ENCODE assay signal across 8 mouse cellular contexts in genomic region chr8:123105553-123106326, GRCm38 (mm10). TPM values are rescaled to one million over a fixed set of nuclear protein-coding genes. Genes with fewer than 3 reads are reported as not detected.
A peak's percentile ranks its signal among the peaks of the same experiment; 100 is the strongest.
DNase-seq lines count a peak whose midpoint lies in the region; ATAC-seq and TF ChIP-seq lines count a peak whose summit lies in the region.

No protein-coding gene starts in this region.

- no peak overlapping the region for H3K27ac ChIP-seq in kidney, embryonic 14.5 days (ENCODE audit: low read depth, low read length)
- no peak overlapping the region for H3K27ac ChIP-seq in kidney, embryonic 16.5 days (ENCODE audit: low read length)
- no peak overlapping the region for H3K27ac ChIP-seq in CH12.LX (ENCODE audit: insufficient read depth, low read depth)
- no peak overlapping the region for H3K27ac ChIP-seq in bone marrow macrophage, adult 2 months (ENCODE audit: insufficient read depth, low read depth, low read length)
- H3K27ac ChIP-seq in liver, postnatal 0 days (ENCODE audit: low read depth), result no peak overlapping the region

- H3K27me3 ChIP-seq in kidney, embryonic 14.5 days (ENCODE audit: control insufficient read depth, insufficient read depth, low read length), result no peaks in the 10 kb centered on the region
- no peaks in the 10 kb centered on the region for H3K27me3 ChIP-seq in kidney, embryonic 16.5 days (ENCODE audit: insufficient read depth, low read length)
- peaks cover 6% of the 10 kb centered on the region for H3K27me3 ChIP-seq in CH12.LX (replicated peaks)
- H3K27me3 ChIP-seq in liver, postnatal 0 days (ENCODE audit: insufficient read depth, low read length), result no peaks in the 10 kb centered on the region

- no peaks in the 10 kb centered on the region for H3K9me3 ChIP-seq in kidney, embryonic 14.5 days (ENCODE audit: control insufficient read depth, low read length)
- no peaks in the 10 kb centered on the region for H3K9me3 ChIP-seq in kidney, embryonic 16.5 days (ENCODE audit: low read length)
- H3K9me3 ChIP-seq in CH12.LX (replicated peaks; ENCODE audit: low read length), result no peaks in the 10 kb centered on the region
- H3K9me3 ChIP-seq in liver, postnatal 0 days (ENCODE audit: low read length), result no peaks in the 10 kb centered on the region

- peak; percentile 74 for TF ChIP-seq POLR2A in CH12.LX (IDR thresholded peaks at IDR 0.05; ENCODE audit: low read depth, low read length)
- TF ChIP-seq POLR2A in bone marrow macrophage, adult 2 months (IDR thresholded peaks at IDR 0.05; ENCODE audit: borderline replicate concordance, low read depth, low read length), result no peak

- peaks cover 12% of the 10 kb centered on the region for H3K4me1 ChIP-seq in kidney, embryonic 14.5 days (ENCODE audit: control insufficient read depth, insufficient read depth, low read length)
- H3K4me1 ChIP-seq in kidney, embryonic 16.5 days (ENCODE audit: insufficient read depth, low read length), result peaks cover 17% of the 10 kb centered on the region
- peaks cover 3 to 15% of the 10 kb centered on the region in 2 experiments for H3K4me1 ChIP-seq in CH12.LX (ENCODE audit: control insufficient read depth in 1 of 2, insufficient read depth in 2 of 2)
- H3K4me1 ChIP-seq in bone marrow macrophage, adult 2 months (ENCODE audit: control insufficient read depth, insufficient read depth, low read length), result peaks cover 5% of the 10 kb centered on the region
- H3K4me1 ChIP-seq in liver, postnatal 0 days (ENCODE audit: insufficient read depth), result peaks cover 12% of the 10 kb centered on the region

- no peak overlapping the region for H3K9ac ChIP-seq in kidney, embryonic 14.5 days (ENCODE audit: low read depth, low read length)
- H3K9ac ChIP-seq in kidney, embryonic 16.5 days (replicated peaks; ENCODE audit: low read length), result no peak overlapping the region
- no peak overlapping the region for H3K9ac ChIP-seq in CH12.LX (ENCODE audit: insufficient read depth, low read depth)
- no peak overlapping the region for H3K9ac ChIP-seq in liver, postnatal 0 days (replicated peaks)

- no peak overlapping the region for H3K4me3 ChIP-seq in kidney, embryonic 14.5 days (ENCODE audit: low read length)
- H3K4me3 ChIP-seq in kidney, embryonic 16.5 days (ENCODE audit: low read length), result no peak overlapping the region
- no peak overlapping the region for H3K4me3 ChIP-seq in CH12.LX (replicated peaks in 1 of 3; ENCODE audit: low read depth in 2 of 3, low read length in 2 of 3, poor library complexity in 1 of 3)
- no peak overlapping the region for H3K4me3 ChIP-seq in bone marrow macrophage, adult 2 months (ENCODE audit: insufficient read depth, low read length)
- no peak overlapping the region for H3K4me3 ChIP-seq in liver, postnatal 0 days (ENCODE audit: low read depth, low read length)

- no peak for TF ChIP-seq EP300 in CH12.LX (IDR thresholded peaks at IDR 0.05; ENCODE audit: low read length)
- no peak for TF ChIP-seq EP300 in liver, postnatal 0 days (IDR thresholded peaks at IDR 0.05; ENCODE audit: low read depth)

- peak in 1 of 2 experiments; percentile 63; a peak in 2 of 4 replicates for TF ChIP-seq CTCF in CH12.LX (conservative IDR thresholded peaks at IDR 0.05 in 1 of 2, IDR thresholded peaks at IDR 0.05 in 1 of 2; ENCODE audit: low read depth in 2 of 2, low read length in 2 of 2)
- TF ChIP-seq CTCF in bone marrow macrophage, adult 2 months (IDR thresholded peaks at IDR 0.05; ENCODE audit: low read depth, low read length), result peak; percentile 53
- peak; percentile 66 for TF ChIP-seq CTCF in liver, postnatal 0 days (IDR thresholded peaks at IDR 0.05; ENCODE audit: low read depth)

- no peak for TF ChIP-seq RAD21 in CH12.LX (IDR thresholded peaks at IDR 0.05; ENCODE audit: low read depth, low read length)

- peak; percentile 76 for DNase-seq in CH12.LX (ENCODE audit: extremely low read depth)
- no peak for DNase-seq in liver, postnatal 0 days
- DNase-seq in adrenal gland, postnatal 4 days (ENCODE audit: low spot score in 2 of 2), result no peak
- no peak for DNase-seq in layer of hippocampus, postnatal 10 days (ENCODE audit: low spot score in 2 of 2)
- no peak for DNase-seq in gastrocnemius, postnatal 10 days

- dilution Hi-C loops in CH12.LX (cut with MboI; ENCODE audit: extremely low pct_ligation_motif_present, extremely low pct_unique_long_range_greater_than_20kb, low sequenced_read_pairs), result no loop called here

- H3K36me3 ChIP-seq in kidney, embryonic 14.5 days (ENCODE audit: control insufficient read depth, insufficient read depth, low read length), result peaks cover 26% of the 10 kb centered on the region
- H3K36me3 ChIP-seq in kidney, embryonic 16.5 days (ENCODE audit: insufficient read depth, low read length), result peaks cover 28% of the 10 kb centered on the region
- peaks cover 27 to 32% of the 10 kb centered on the region in 2 experiments for H3K36me3 ChIP-seq in CH12.LX (replicated peaks in 1 of 2; ENCODE audit: control insufficient read depth in 1 of 2, insufficient read depth in 1 of 2, low read length in 1 of 2)
- peaks cover 23% of the 10 kb centered on the region for H3K36me3 ChIP-seq in liver, postnatal 0 days (replicated peaks; ENCODE audit: insufficient read depth, low read length)

- peaks cover 22% of the 10 kb centered on the region for H3K79me2 ChIP-seq in CH12.LX (replicated peaks; ENCODE audit: control insufficient read depth, extremely low read depth, insufficient read depth, poor library complexity, severe bottlenecking)

- in situ Hi-C loops in CH12.LX (cut with MboI; ENCODE audit: low pct_ligation_motif_present, low pct_unique_long_range_greater_than_20kb, low sequenced_read_pairs), result loop anchor here (10.0 kb wide), 1 partner anchor 201 kb away; no protein-coding TSS in a partner anchor

- 71% methylated on average over 5 of the region's 5 CpGs for WGBS in kidney, embryonic 14.5 days
- WGBS in kidney, embryonic 16.5 days, result 68% methylated on average over 5 of the region's 5 CpGs
- 63% methylated on average over 5 of the region's 5 CpGs for WGBS in liver, postnatal 0 days (ENCODE audit: insufficient replicate concordance)

- H3K4me2 ChIP-seq in kidney, embryonic 14.5 days (replicated peaks; ENCODE audit: low read depth, low read length), result no peak overlapping the region
- H3K4me2 ChIP-seq in kidney, embryonic 16.5 days (replicated peaks; ENCODE audit: low read depth, low read length), result no peak overlapping the region
- H3K4me2 ChIP-seq in CH12.LX (ENCODE audit: insufficient read depth, low read depth, poor library complexity, severe bottlenecking), result no peak overlapping the region
- no peak overlapping the region for H3K4me2 ChIP-seq in liver, postnatal 0 days (ENCODE audit: low read depth, low read length)

- ATAC-seq in kidney, embryonic 14.5 days (ENCODE audit: low FRiP score, low TSS enrichment), result 0 out of 2 replicates have a peak, but pooled peaks have one; percentile 1
- ATAC-seq in kidney, embryonic 16.5 days (ENCODE audit: low FRiP score, low TSS enrichment), result no peak
- ATAC-seq in liver, postnatal 0 days, result no peak

RNA-seq across cellular contexts. Expression of gene Rpl13, which starts 3.6 kb away (rescaled TPM):
- 1,702 and 2,075 TPM in 2 replicates for polyA plus RNA-seq in kidney, embryonic 14.5 days (2014; fragmentation: Nextera tagmentation; extraction: Ambion mirVana)
- 1,084 and 1,349 TPM in 2 replicates for polyA plus RNA-seq in kidney, embryonic 16.5 days (2015; fragmentation: Nextera tagmentation; extraction: Ambion mirVana)
- total RNA-seq in CH12.LX (2012; rRNA removed) (3,361 and 3,721 TPM in 2 replicates), CH12.LX (2014; rRNA removed) (2,646 and 2,709 TPM in 2 replicates)
- polyA plus RNA-seq in CH12.LX (2012; ENCODE audit: insufficient read length, low read depth), result 973 and 1,610 TPM in 2 replicates
- polyA plus RNA-seq in bone marrow macrophage, adult 2 months (2012; ENCODE audit: insufficient read depth, insufficient read length, missing spikeins), result 1,467 and 1,640 TPM in 2 replicates
- 811 and 871 TPM in 2 replicates for polyA plus RNA-seq in liver, postnatal 0 days (2015; fragmentation: Nextera tagmentation; extraction: Ambion mirVana)
- 100 to 1,000 TPM; 895 to 902 TPM for total RNA-seq in adrenal gland, postnatal 4 days (2021)
- total RNA-seq in layer of hippocampus, postnatal 10 days (2021), result 100 to 1,000 TPM; 474 to 547 TPM
- total RNA-seq in gastrocnemius, postnatal 10 days (2021), result 100 to 1,000 TPM; 676 to 736 TPM

RNA-seq across cellular contexts. Expression of gene Cpne7, which starts 11.4 kb away (rescaled TPM):
- polyA plus RNA-seq in kidney, embryonic 14.5 days (2014; fragmentation: Nextera tagmentation; extraction: Ambion mirVana), result 0.11 and 0.41 TPM in 2 replicates
- 1.8 and 2.1 TPM in 2 replicates for polyA plus RNA-seq in kidney, embryonic 16.5 days (2015; fragmentation: Nextera tagmentation; extraction: Ambion mirVana)
- 0.08 TPM in 1 of 2 replicates, not detected in the other for total RNA-seq in CH12.LX (2012; rRNA removed)
- total RNA-seq in CH12.LX (2014; rRNA removed), result not detected in 2 replicates
- polyA plus RNA-seq in CH12.LX (2012; ENCODE audit: insufficient read length, low read depth), result not detected in 2 replicates
- not detected in 2 replicates for polyA plus RNA-seq in bone marrow macrophage, adult 2 months (2012; ENCODE audit: insufficient read depth, insufficient read length, missing spikeins)
- 0.06 TPM in 2 replicates for polyA plus RNA-seq in liver, postnatal 0 days (2015; fragmentation: Nextera tagmentation; extraction: Ambion mirVana)
- 1 to 10 TPM; 6.3 to 7.3 TPM for total RNA-seq in adrenal gland, postnatal 4 days (2021)
- 100 to 1,000 TPM; 232 to 244 TPM for total RNA-seq in layer of hippocampus, postnatal 10 days (2021)
- under 1 TPM; 0.41 to 0.82 TPM for total RNA-seq in gastrocnemius, postnatal 10 days (2021)

RNA-seq across cellular contexts. Expression of gene Spg7, which starts 43.0 kb away (rescaled TPM):
- 45.9 and 51.2 TPM in 2 replicates for polyA plus RNA-seq in kidney, embryonic 14.5 days (2014; fragmentation: Nextera tagmentation; extraction: Ambion mirVana)
- 56.6 and 59.1 TPM in 2 replicates for polyA plus RNA-seq in kidney, embryonic 16.5 days (2015; fragmentation: Nextera tagmentation; extraction: Ambion mirVana)
- 32.8 and 35.2 TPM in 2 replicates for total RNA-seq in CH12.LX (2012; rRNA removed)
- 20.8 and 21.2 TPM in 2 replicates for total RNA-seq in CH12.LX (2014; rRNA removed)
- polyA plus RNA-seq in CH12.LX (2012; ENCODE audit: insufficient read length, low read depth), result 26.1 and 35.8 TPM in 2 replicates
- polyA plus RNA-seq in bone marrow macrophage, adult 2 months (2012; ENCODE audit: insufficient read depth, insufficient read length, missing spikeins), result 58.3 and 65.1 TPM in 2 replicates
- 16.9 and 18.3 TPM in 2 replicates for polyA plus RNA-seq in liver, postnatal 0 days (2015; fragmentation: Nextera tagmentation; extraction: Ambion mirVana)
- total RNA-seq in adrenal gland, postnatal 4 days (2021), result 10 to 100 TPM; 67.6 to 72.6 TPM
- 10 to 100 TPM; 65.8 to 75.5 TPM for total RNA-seq in layer of hippocampus, postnatal 10 days (2021)
- 10 to 100 TPM; 49.6 to 56.8 TPM for total RNA-seq in gastrocnemius, postnatal 10 days (2021)

RNA-seq across cellular contexts. Expression of gene Sult5a1, which starts 52.4 kb away (rescaled TPM):
- 8.3 and 8.7 TPM in 2 replicates for polyA plus RNA-seq in kidney, embryonic 14.5 days (2014; fragmentation: Nextera tagmentation; extraction: Ambion mirVana)
- polyA plus RNA-seq in kidney, embryonic 16.5 days (2015; fragmentation: Nextera tagmentation; extraction: Ambion mirVana), result 10.5 and 12.6 TPM in 2 replicates
- total RNA-seq in CH12.LX (2012; rRNA removed) (0.25 and 0.68 TPM in 2 replicates), CH12.LX (2014; rRNA removed) (not detected in 2 replicates)
- polyA plus RNA-seq in CH12.LX (2012; ENCODE audit: insufficient read length, low read depth), result not detected in 2 replicates
- not detected in 2 replicates for polyA plus RNA-seq in bone marrow macrophage, adult 2 months (2012; ENCODE audit: insufficient read depth, insufficient read length, missing spikeins)
- 2.4 and 4.0 TPM in 2 replicates for polyA plus RNA-seq in liver, postnatal 0 days (2015; fragmentation: Nextera tagmentation; extraction: Ambion mirVana)
- 10 to 100 TPM; 14.6 to 16.6 TPM for total RNA-seq in adrenal gland, postnatal 4 days (2021)
- total RNA-seq in layer of hippocampus, postnatal 10 days (2021), result 1 to 10 TPM in 1 of 2 experiments, under 1 TPM in 1; 0.80 to 1.1 TPM
- 1 to 10 TPM; 5.8 to 6.4 TPM for total RNA-seq in gastrocnemius, postnatal 10 days (2021)
